Mouse (Mus musculus): Measurements from ENCODE around the gene Ptrh1. TPM values are rescaled to one million over a fixed set of nuclear protein-coding genes. Genes with fewer than 3 reads are reported as not detected.
A peak's percentile ranks its signal among the peaks of the same experiment; 100 is the strongest.

Gene Ptrh1
- polyA plus RNA-seq, 1 experiment from 2014 or later: 5.6 TPM

GRCm38 (mm10) chr2:32761361-32761760 is 14.2 kb upstream of the Ptrh1 start:
- H3K36me3 ChIP-seq: peaks cover 34% of the 10 kb centered on the region
- H3K27ac ChIP-seq: no peak overlapping the region
- H3K4me3 ChIP-seq: no peak overlapping the region
- H3K9me3 ChIP-seq (replicated peaks): no peaks in the 10 kb centered on the region
- no peak for DNase-seq (ENCODE audit: low spot score)
- H3K4me1 ChIP-seq: peaks cover 15% of the 10 kb centered on the region; the same call in 1 of the 2 replicates
- 91% methylated on average over 14 of the region's 14 CpGs for WGBS
- H3K27me3 ChIP-seq (ENCODE audit: low read depth, poor library complexity, severe bottlenecking): no peaks in the 10 kb centered on the region

- no peak overlapping the region for H3K27ac ChIP-seq
- peaks cover 34% of the 10 kb centered on the region for H3K36me3 ChIP-seq
- no peaks in the 10 kb centered on the region for H3K9me3 ChIP-seq (replicated peaks)
- H3K27me3 ChIP-seq (ENCODE audit: low read depth, poor library complexity, severe bottlenecking): no peaks in the 10 kb centered on the region
- DNase-seq (ENCODE audit: low spot score): no peak
- WGBS: 95% methylated on average over 4 of the region's 4 CpGs
- H3K4me1 ChIP-seq: peaks cover 12% of the 10 kb centered on the region; the same call in 1 of the 2 replicates
- no peak overlapping the region for H3K4me3 ChIP-seq
These were observed 13.7 kb upstream of the Ptrh1 start for GRCm38 (mm10) chr2:32761859-32762258.

DNA sequence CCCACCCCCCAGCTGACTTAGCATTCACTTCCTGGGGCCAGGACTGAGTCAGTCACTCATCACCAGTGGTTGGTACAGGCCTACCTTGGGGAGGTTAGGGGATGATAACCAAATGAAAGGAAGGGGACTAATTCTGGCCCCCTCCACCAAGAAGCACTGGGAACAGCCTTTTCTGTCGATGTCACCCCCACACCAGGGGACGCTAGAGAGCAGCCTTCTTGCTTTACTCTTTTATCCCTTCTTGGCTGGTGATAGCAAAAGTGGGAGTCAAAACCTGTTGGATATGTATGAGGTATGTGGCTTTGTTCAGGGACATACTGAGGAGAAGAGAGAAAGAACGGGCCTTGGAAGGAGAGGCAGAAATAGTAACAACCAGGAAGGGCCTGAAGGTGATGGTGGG is 12.2 kb upstream of the Ptrh1 start:
- Histone ChIP-seq H3K9me3 (replicated peaks) (no peaks in the 10 kb centered on the region), H3K4me1 (peaks cover 9% of the 10 kb centered on the region), H3K27ac (no peak overlapping the region), H3K27me3 (ENCODE audit: low read depth, poor library complexity, severe bottlenecking) (no peaks in the 10 kb centered on the region), H3K36me3 (peaks cover 34% of the 10 kb centered on the region), H3K4me3 (no peak overlapping the region)
- no peak for DNase-seq (ENCODE audit: low spot score)
- WGBS: 83% methylated on average over 3 of the region's 3 CpGs

DNA sequence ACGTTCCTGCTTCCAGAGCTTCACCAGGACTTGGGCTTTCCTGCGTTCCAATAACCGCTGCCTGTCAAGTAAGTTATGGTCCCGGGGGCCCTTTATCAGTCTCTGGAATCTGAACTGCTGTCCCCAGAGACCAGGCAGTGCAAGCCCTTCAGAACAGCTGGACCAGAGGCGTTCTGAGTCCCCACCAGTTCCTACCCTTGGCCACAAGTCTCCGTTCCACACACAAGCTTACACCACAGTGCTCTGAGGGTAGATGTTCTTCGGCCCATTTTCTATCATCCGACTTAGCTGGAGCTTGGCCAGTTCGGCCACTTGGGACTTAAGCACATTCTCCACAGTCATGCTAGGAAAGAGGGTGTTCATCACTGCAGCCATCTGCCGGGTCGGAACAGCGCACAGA is 8.3 kb upstream of the Ptrh1 start:
- no peak for DNase-seq (ENCODE audit: low spot score)
- Histone ChIP-seq H3K9me3 (replicated peaks) (no peaks in the 10 kb centered on the region), H3K27me3 (ENCODE audit: low read depth, poor library complexity, severe bottlenecking) (no peaks in the 10 kb centered on the region), H3K27ac (no peak overlapping the region), H3K4me1 (peaks cover 16% of the 10 kb centered on the region), H3K4me3 (no peak overlapping the region), H3K36me3 (peaks cover 10% of the 10 kb centered on the region)
- WGBS: 77% methylated on average over 12 of the region's 12 CpGs

GRCm38 (mm10) chr2:32768661-32769285 is 6.8 kb upstream of the Ptrh1 start:
- H3K36me3 ChIP-seq: no peaks in the 10 kb centered on the region
- no peak overlapping the region for H3K4me3 ChIP-seq
- no peak overlapping the region for H3K27ac ChIP-seq
- peaks cover 16% of the 10 kb centered on the region for H3K4me1 ChIP-seq
- no peaks in the 10 kb centered on the region for H3K9me3 ChIP-seq (replicated peaks)
- no peak for DNase-seq (ENCODE audit: low spot score)
- WGBS: 46% methylated on average over 19 of the region's 19 CpGs
- H3K27me3 ChIP-seq (ENCODE audit: low read depth, poor library complexity, severe bottlenecking): no peaks in the 10 kb centered on the region

- 89% methylated on average over 5 of the region's 5 CpGs for WGBS
- no peak for DNase-seq (ENCODE audit: low spot score)
- Histone ChIP-seq H3K4me3 (no peak overlapping the region), H3K36me3 (no peaks in the 10 kb centered on the region), H3K27me3 (ENCODE audit: low read depth, poor library complexity, severe bottlenecking) (no peaks in the 10 kb centered on the region), H3K9me3 (replicated peaks) (no peaks in the 10 kb centered on the region), H3K4me1 (peaks cover 16% of the 10 kb centered on the region), H3K27ac (no peak overlapping the region)
These were observed 6.1 kb upstream of the Ptrh1 start for GRCm38 (mm10) chr2:32769327-32770085.

DNA sequence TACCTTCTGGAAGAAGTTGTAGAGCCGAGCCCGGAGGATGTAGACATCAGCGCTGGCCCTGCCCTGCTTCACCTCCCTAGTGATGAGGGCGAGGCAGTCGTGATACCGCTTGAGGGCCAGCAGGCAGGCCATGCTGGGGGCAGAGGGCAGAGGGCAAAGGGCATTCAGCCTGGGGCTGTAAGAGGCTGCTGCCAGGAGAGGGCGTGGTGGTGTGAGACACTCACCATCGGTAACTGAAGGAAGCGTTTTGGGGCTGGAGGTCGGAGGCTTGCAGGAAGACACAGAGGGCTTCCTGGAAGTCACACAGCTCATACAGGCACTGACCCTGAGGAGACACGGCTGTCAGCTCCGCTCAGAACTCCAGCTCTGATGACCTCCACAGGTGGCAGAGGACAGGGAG is 3.7 kb upstream of the Ptrh1 start:
- Histone ChIP-seq H3K36me3 (no peaks in the 10 kb centered on the region), H3K9me3 (replicated peaks) (no peaks in the 10 kb centered on the region), H3K27ac (no peak overlapping the region), H3K27me3 (ENCODE audit: low read depth, poor library complexity, severe bottlenecking) (peaks cover 9% of the 10 kb centered on the region), H3K4me3 (no peak overlapping the region), H3K4me1 (peaks cover 35% of the 10 kb centered on the region)
- WGBS: 29% methylated on average over 12 of the region's 12 CpGs
- DNase-seq (ENCODE audit: low spot score): no peak

- H3K4me3 ChIP-seq: no peak overlapping the region
- 84% methylated on average over 8 of the region's 8 CpGs for WGBS
- no peaks in the 10 kb centered on the region for H3K36me3 ChIP-seq
- no peak overlapping the region for H3K27ac ChIP-seq
- no peak for DNase-seq (ENCODE audit: low spot score)
- H3K27me3 ChIP-seq (ENCODE audit: low read depth, poor library complexity, severe bottlenecking): peaks cover 13% of the 10 kb centered on the region
- no peaks in the 10 kb centered on the region for H3K9me3 ChIP-seq (replicated peaks)
- peaks cover 31% of the 10 kb centered on the region for H3K4me1 ChIP-seq
These were observed 2.8 kb upstream of the Ptrh1 start for GRCm38 (mm10) chr2:32772626-32773279.

- no peak overlapping the region for H3K27ac ChIP-seq
- WGBS: 20% methylated on average over 22 of the region's 22 CpGs
- no peaks in the 10 kb centered on the region for H3K9me3 ChIP-seq (replicated peaks)
- peak; percentile 40 for DNase-seq (ENCODE audit: low spot score)
- peaks cover 13% of the 10 kb centered on the region for H3K27me3 ChIP-seq (ENCODE audit: low read depth, poor library complexity, severe bottlenecking)
- H3K4me3 ChIP-seq: peak overlapping the region; percentile 66
- peaks cover 31% of the 10 kb centered on the region for H3K4me1 ChIP-seq
- no peaks in the 10 kb centered on the region for H3K36me3 ChIP-seq
These were observed 606 bp downstream of the Ptrh1 start for GRCm38 (mm10) chr2:32776192-32776591.

GRCm38 (mm10) chr2:32778081-32778480 is 2.5 kb downstream of the Ptrh1 start:
- 88% methylated on average over 6 of the region's 6 CpGs for WGBS
- DNase-seq (ENCODE audit: low spot score): no peak

DNA sequence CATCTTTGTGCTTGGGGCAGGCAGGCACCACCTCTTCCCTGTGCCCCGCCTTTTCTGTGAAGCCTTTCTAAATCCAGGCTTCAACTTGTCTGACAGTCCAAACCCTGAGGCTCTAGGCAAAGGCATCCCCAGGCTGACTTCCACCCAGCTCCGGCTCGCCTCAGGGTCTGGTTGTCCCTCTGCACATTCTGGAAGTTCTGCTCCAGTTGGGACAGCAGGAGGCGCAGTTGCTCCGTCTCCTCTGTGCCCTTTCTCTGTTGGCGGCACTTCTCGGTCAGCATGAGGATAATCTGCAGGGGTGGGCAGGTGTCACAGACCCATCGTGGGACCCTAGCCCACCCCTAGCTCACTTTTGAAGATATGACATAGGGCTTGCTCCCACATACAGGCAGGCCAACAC is 3.5 kb downstream of the Ptrh1 start:
- H3K4me3 ChIP-seq: no peak overlapping the region
- WGBS: 17% methylated on average over 8 of the region's 8 CpGs
- H3K27ac ChIP-seq: no peak overlapping the region
- peak; percentile 73 for DNase-seq (ENCODE audit: low spot score)
- no peaks in the 10 kb centered on the region for H3K9me3 ChIP-seq (replicated peaks)
- no peaks in the 10 kb centered on the region for H3K36me3 ChIP-seq
- H3K4me1 ChIP-seq: peaks cover 31% of the 10 kb centered on the region
- H3K27me3 ChIP-seq (ENCODE audit: low read depth, poor library complexity, severe bottlenecking): peaks cover 13% of the 10 kb centered on the region

More at GRCm38 (mm10) chr2:32778081-32778480, 2.5 kb downstream of the Ptrh1 start:
- Histone ChIP-seq H3K4me1 (peaks cover 24% of the 10 kb centered on the region), H3K27ac (no peak overlapping the region), H3K36me3 (no peaks in the 10 kb centered on the region), H3K27me3 (ENCODE audit: low read depth, poor library complexity, severe bottlenecking) (peaks cover 13% of the 10 kb centered on the region), H3K4me3 (no peak overlapping the region), H3K9me3 (replicated peaks) (no peaks in the 10 kb centered on the region)

DNA sequence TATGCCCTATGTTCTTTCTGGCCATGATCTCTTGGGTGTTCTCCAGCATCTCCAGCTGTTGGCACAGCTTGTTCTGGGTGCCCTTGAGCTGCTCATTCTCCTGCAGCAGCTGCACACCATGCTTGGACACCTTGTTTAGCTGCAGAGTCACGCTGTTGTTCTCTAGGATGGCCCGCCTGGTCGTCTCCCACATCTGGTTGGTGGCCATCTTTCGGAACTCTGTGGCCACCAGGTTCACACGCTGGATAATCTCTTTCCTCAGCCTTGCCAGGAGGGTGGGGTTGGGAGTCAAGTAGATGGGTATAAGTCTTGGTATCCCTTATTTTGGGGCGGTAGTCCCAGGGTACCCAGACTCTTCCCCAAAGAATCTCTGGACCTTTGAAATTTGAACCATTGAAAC is 4.1 kb downstream of the Ptrh1 start:
- no peak for DNase-seq (ENCODE audit: low spot score)
- no peaks in the 10 kb centered on the region for H3K36me3 ChIP-seq
- H3K4me3 ChIP-seq: no peak overlapping the region
- peaks cover 33% of the 10 kb centered on the region for H3K4me1 ChIP-seq
- H3K27me3 ChIP-seq (ENCODE audit: low read depth, poor library complexity, severe bottlenecking): peaks cover 13% of the 10 kb centered on the region
- no peak overlapping the region for H3K27ac ChIP-seq
- 90% methylated on average over 6 of the region's 6 CpGs for WGBS
- no peaks in the 10 kb centered on the region for H3K9me3 ChIP-seq (replicated peaks)

- no peaks in the 10 kb centered on the region for H3K9me3 ChIP-seq (replicated peaks)
- H3K4me1 ChIP-seq: peaks cover 15% of the 10 kb centered on the region
- H3K4me3 ChIP-seq: no peak overlapping the region
- no peaks in the 10 kb centered on the region for H3K36me3 ChIP-seq
- peaks cover 6% of the 10 kb centered on the region for H3K27me3 ChIP-seq (ENCODE audit: low read depth, poor library complexity, severe bottlenecking)
- 74% methylated on average over 6 of the region's 6 CpGs for WGBS
- H3K27ac ChIP-seq: no peak overlapping the region
- no peak for DNase-seq (ENCODE audit: low spot score)
These were observed 6.1 kb downstream of the Ptrh1 start for GRCm38 (mm10) chr2:32781710-32782109.
